Mouse (Mus musculus) common myeloid progenitor, adult 5-6 weeks (primary cell): Measurements from ENCODE around the gene 4931428F04Rik. TPM values are rescaled to one million over a fixed set of nuclear protein-coding genes. Genes with fewer than 3 reads are reported as not detected.

Experiments used
- ATAC-seq: replicated peaks from 2 replicates; pipeline ENCODE4 v1.8.0; 2016; ENCODE audit warnings: low read depth, mild to moderate bottlenecking, moderate TSS enrichment, inconsistent platforms; ENCODE audit not compliant: poor library complexity, severe bottlenecking
- total RNA-seq: library from RNA; stranded (forward); fragments of 200-1000, 187-1606 nt; gene quantifications from 2 replicates; pipeline ENCODE4 v1.2.3, GENCODE M21; 2017

The 4931428F04Rik gene
- total RNA-seq, 1 experiment from 2014 or later, result 2.9 TPM

- ATAC-seq, result peak; percentile 45
Measured at GRCm38 (mm10) chr8:105290554-105291314, 1.1 kb upstream of the 4931428F04Rik start.

GRCm38 (mm10) chr8:105288958-105289732, 519 bp downstream of the 4931428F04Rik start:
- peak; percentile 84 for ATAC-seq

GRCm38 (mm10) chr8:105288231-105288630, 1.4 kb downstream of the 4931428F04Rik start:
- ATAC-seq, result no peak

- no peak for ATAC-seq
Measured at GRCm38 (mm10) chr8:105286907-105287306, 2.8 kb downstream of the 4931428F04Rik start.

GRCm38 (mm10) chr8:105285514-105285913, 4.2 kb downstream of the 4931428F04Rik start:
- no peak for ATAC-seq

GRCm38 (mm10) chr8:105283074-105283473, 6.6 kb downstream of the 4931428F04Rik start:
- peak; percentile 53 for ATAC-seq

- no peak for ATAC-seq
Measured at GRCm38 (mm10) chr8:105282239-105282638, 7.4 kb downstream of the 4931428F04Rik start.

GRCm38 (mm10) chr8:105281821-105282220, 7.8 kb downstream of the 4931428F04Rik start:
- no peak for ATAC-seq

GRCm38 (mm10) chr8:105280567-105280966, 9.1 kb downstream of the 4931428F04Rik start:
- ATAC-seq, result no peak

- peak; percentile 65 for ATAC-seq
Measured at GRCm38 (mm10) chr8:105278911-105279334, 10.7 kb downstream of the 4931428F04Rik start.

GRCm38 (mm10) chr8:105276292-105277120, 13.2 kb downstream of the 4931428F04Rik start:
- peak; percentile 67 for ATAC-seq

- no peak for ATAC-seq
Measured at GRCm38 (mm10) chr8:105275840-105276239, 13.8 kb downstream of the 4931428F04Rik start, which contains the start of gene Nol3. Gene Nol3, plus strand, starts transcription at chr8:105276140.

- no peak for ATAC-seq
Measured at GRCm38 (mm10) chr8:105275387-105275786, 14.3 kb downstream of the 4931428F04Rik start.

GRCm38 (mm10) chr8:105270916-105271186, 18.8 kb downstream of the 4931428F04Rik start:
- ATAC-seq, result no peak

- no peak for ATAC-seq
Measured at GRCm38 (mm10) chr8:105270101-105270915, 19.4 kb downstream of the 4931428F04Rik start.

GRCm38 (mm10) chr8:105269461-105269947, 20.2 kb downstream of the 4931428F04Rik start, which contains the start of gene Hsf4:
Gene Hsf4, plus strand, starts transcription at chr8:105269801.
- peak; percentile 9 for ATAC-seq

- no peak for ATAC-seq
Measured at GRCm38 (mm10) chr8:105269075-105269458, 20.6 kb downstream of the 4931428F04Rik start.

- ATAC-seq, result no peak
Measured at GRCm38 (mm10) chr8:105268342-105269074, 21.2 kb downstream of the 4931428F04Rik start.

- ATAC-seq, result no peak
Measured at GRCm38 (mm10) chr8:105266775-105267174, 22.9 kb downstream of the 4931428F04Rik start.
